Mouse (Mus musculus) limb, embryonic 12.5 days (tissue): ENCODE results near the gene Nudt2. TPM values are rescaled to one million over a fixed set of nuclear protein-coding genes. Genes with fewer than 3 reads are reported as not detected.

Experiments
- ATAC-seq: fragments of 200-750 bp; cut with Nextera tagmentation; 2 replicates; pipeline ENCODE4 v1.8.0; 2017; ENCODE audit warnings: low read depth, moderate TSS enrichment; ENCODE audit not compliant: insufficient number of reproducible peaks, insufficient read depth, low FRiP score, low TSS enrichment
- H3K27ac ChIP-seq: fragments of 300-500 bp; sonication (generic); 2 replicates; pipeline ENCODE4 v1.5.1; 2016; ENCODE audit warnings: mild to moderate bottlenecking, moderate library complexity
- H3K27me3 ChIP-seq: fragments of 300-500 bp; sonication (generic); 2 replicates; pipeline ENCODE4 v1.6.1; 2016; ENCODE audit warnings: mild to moderate bottlenecking, moderate library complexity
- H3K36me3 ChIP-seq: fragments of 300-500 bp; sonication (generic); 2 replicates; pipeline ENCODE4 v1.6.1; 2016; ENCODE audit warnings: mild to moderate bottlenecking, moderate library complexity
- H3K4me1 ChIP-seq: fragments of 300-500 bp; sonication (generic); replicated peaks from 2 replicates; pipeline ENCODE4 v1.6.1; 2016
- H3K4me2 ChIP-seq: fragments of 300-500 bp; sonication (generic); 2 replicates; pipeline ENCODE4 v1.6.1; 2016; ENCODE audit warnings: mild to moderate bottlenecking, moderate library complexity
- H3K4me3 ChIP-seq: fragments of 300-500 bp; sonication (generic); replicated peaks from 2 replicates; pipeline ENCODE4 v1.5.1; 2016; ENCODE audit warnings: mild to moderate bottlenecking
- H3K9ac ChIP-seq: fragments of 300-500 bp; sonication (generic); replicated peaks from 2 replicates; pipeline ENCODE4 v1.6.1; 2016; ENCODE audit warnings: mild to moderate bottlenecking, moderate library complexity
- H3K9me3 ChIP-seq: fragments of 300-500 bp; sonication (generic); 2 replicates; pipeline ENCODE4 v1.6.1; 2016; ENCODE audit warnings: mild to moderate bottlenecking, moderate library complexity
- WGBS: fragments of 180-500 bp; shearing (Covaris S2); methylation state at CpG from one replicate; pipeline ENCODE4 v1.1.7; 2016; 5-methylcytosine and 5-hydroxymethylcytosine counted together
- polyA plus RNA-seq: library from polyadenylated mRNA; unstranded; fragments of >200 nt; fragmentation: Nextera tagmentation; extraction: Ambion mirVana; gene quantifications from 2 replicates; pipeline ENCODE4 v1.2.1, GENCODE M21; 2016

Gene Nudt2
- polyA plus RNA-seq, 1 experiment from 2014 or later: 49.9 TPM

GRCm38 (mm10) chr4:41495076-41495475 is 30.1 kb downstream of the Nudt2 start:
- peaks cover 73% of the 10 kb centered on the region for H3K27me3 ChIP-seq
- WGBS: 83% methylated on average over 4 of the region's 4 CpGs
- no peak for ATAC-seq

GRCm38 (mm10) chr4:41495850-41496249 is 30.9 kb downstream of the Nudt2 start:
- H3K4me1 ChIP-seq: peaks cover 20% of the 10 kb centered on the region
- no peaks in the 10 kb centered on the region for H3K36me3 ChIP-seq
- no peak overlapping the region for H3K27ac ChIP-seq
- WGBS: 86% methylated on average over 11 of the region's 11 CpGs
- no peaks in the 10 kb centered on the region for H3K9me3 ChIP-seq
- ATAC-seq: no peak
- peaks cover 81% of the 10 kb centered on the region for H3K27me3 ChIP-seq
- H3K9ac ChIP-seq: no peak overlapping the region
- no peak overlapping the region for H3K4me2 ChIP-seq
- H3K4me3 ChIP-seq: no peak overlapping the region

More at GRCm38 (mm10) chr4:41495076-41495475, 30.1 kb downstream of the Nudt2 start:
- Histone ChIP-seq H3K36me3 (no peaks in the 10 kb centered on the region), H3K9me3 (no peaks in the 10 kb centered on the region), H3K4me3 (no peak overlapping the region), H3K4me1 (peaks cover 20% of the 10 kb centered on the region), H3K9ac (no peak overlapping the region), H3K27ac (no peak overlapping the region), H3K4me2 (no peak overlapping the region)

GRCm38 (mm10) chr4:41497046-41497445 is 32.1 kb downstream of the Nudt2 start:
- ATAC-seq: no peak
- Histone ChIP-seq H3K4me1 (peaks cover 26% of the 10 kb centered on the region), H3K27ac (no peak overlapping the region), H3K9me3 (no peaks in the 10 kb centered on the region), H3K4me2 (no peak overlapping the region), H3K36me3 (no peaks in the 10 kb centered on the region), H3K27me3 (peaks cover 93% of the 10 kb centered on the region), H3K9ac (no peak overlapping the region), H3K4me3 (no peak overlapping the region; the same call in 1 of the 2 replicates)
- 53% methylated on average over 5 of the region's 5 CpGs for WGBS

- no peak for ATAC-seq
- Histone ChIP-seq H3K27me3 (peaks cover 98% of the 10 kb centered on the region), H3K4me3 (peak overlapping the region; percentile 38), H3K4me1 (peaks cover 31% of the 10 kb centered on the region), H3K27ac (no peak overlapping the region), H3K36me3 (no peaks in the 10 kb centered on the region), H3K9ac (no peak overlapping the region; the same call in 1 of the 2 replicates), H3K9me3 (no peaks in the 10 kb centered on the region), H3K4me2 (peak overlapping the region; percentile 67)
- 1% methylated on average over 34 of the region's 34 CpGs for WGBS
Measured at GRCm38 (mm10) chr4:41497579-41497978, 32.6 kb downstream of the Nudt2 start.

GRCm38 (mm10) chr4:41497995-41498845 is 33.3 kb downstream of the Nudt2 start:
- Histone ChIP-seq H3K9ac (no peak overlapping the region; the same call in 1 of the 2 replicates), H3K9me3 (no peaks in the 10 kb centered on the region), H3K27ac (no peak overlapping the region), H3K36me3 (no peaks in the 10 kb centered on the region), H3K4me3 (peak overlapping the region; percentile 38), H3K4me1 (peaks cover 32% of the 10 kb centered on the region), H3K4me2 (peak overlapping the region; percentile 67), H3K27me3 (peaks cover 99% of the 10 kb centered on the region)
- 4% methylated on average over 72 of the region's 72 CpGs for WGBS
- no peak for ATAC-seq

- ATAC-seq: no peak
- Histone ChIP-seq H3K4me2 (peak overlapping the region; percentile 67), H3K27ac (no peak overlapping the region), H3K4me3 (peak overlapping the region; percentile 38), H3K27me3 (peaks cover 93% of the 10 kb centered on the region), H3K9me3 (no peaks in the 10 kb centered on the region), H3K9ac (no peak overlapping the region), H3K4me1 (peaks cover 32% of the 10 kb centered on the region), H3K36me3 (no peaks in the 10 kb centered on the region)
- 2% methylated on average over 43 of the region's 43 CpGs for WGBS
Measured at GRCm38 (mm10) chr4:41498921-41499391, 34.0 kb downstream of the Nudt2 start.

- H3K36me3 ChIP-seq: no peaks in the 10 kb centered on the region
- H3K9ac ChIP-seq: no peak overlapping the region
- no peak overlapping the region for H3K4me2 ChIP-seq
- H3K27ac ChIP-seq: no peak overlapping the region
- ATAC-seq: no peak
- WGBS: 61% methylated on average over 8 of the region's 8 CpGs
- H3K27me3 ChIP-seq: peaks cover 87% of the 10 kb centered on the region
- H3K4me1 ChIP-seq: peaks cover 32% of the 10 kb centered on the region
- no peaks in the 10 kb centered on the region for H3K9me3 ChIP-seq
- H3K4me3 ChIP-seq: no peak overlapping the region
Measured at GRCm38 (mm10) chr4:41499619-41500018, 34.7 kb downstream of the Nudt2 start.

- Histone ChIP-seq H3K4me3 (no peak overlapping the region), H3K4me2 (no peak overlapping the region), H3K4me1 (peaks cover 32% of the 10 kb centered on the region), H3K36me3 (no peaks in the 10 kb centered on the region), H3K27me3 (peaks cover 76% of the 10 kb centered on the region), H3K9me3 (no peaks in the 10 kb centered on the region), H3K9ac (no peak overlapping the region), H3K27ac (no peak overlapping the region)
- 68% methylated on average over 4 of the region's 4 CpGs for WGBS
- no peak for ATAC-seq
Measured at GRCm38 (mm10) chr4:41500787-41501186, 35.8 kb downstream of the Nudt2 start.

GRCm38 (mm10) chr4:41502171-41502940 is 37.4 kb downstream of the Nudt2 start:
- Histone ChIP-seq H3K4me2 (peak overlapping the region; percentile 65), H3K9me3 (no peaks in the 10 kb centered on the region), H3K36me3 (no peaks in the 10 kb centered on the region), H3K4me3 (peak overlapping the region; percentile 37), H3K27ac (no peak overlapping the region; the same call in 1 of the 2 replicates), H3K9ac (peak overlapping the region; percentile 45; the same call in 1 of the 2 replicates), H3K4me1 (peaks cover 40% of the 10 kb centered on the region), H3K27me3 (peaks cover 65% of the 10 kb centered on the region)
- 8% methylated on average over 20 of the region's 20 CpGs for WGBS
- peak; percentile 33 for ATAC-seq

- Histone ChIP-seq H3K9ac (peak within 1 kb of the TSS; percentile 45; the same call in 1 of the 2 replicates), H3K4me3 (peak within 1 kb of the TSS; percentile 37), H3K27me3 (peaks cover 61% of the 10 kb centered on the region), H3K27ac (no peak within 1 kb of the TSS; the same call in 1 of the 2 replicates), H3K4me1 (peaks cover 38% of the 10 kb centered on the region), H3K9me3 (no peaks in the 10 kb centered on the region), H3K36me3 (no peaks in the 10 kb centered on the region), H3K4me2 (peak within 1 kb of the TSS; percentile 65)
- ATAC-seq: peak; percentile 86
- 2% methylated on average over 18 of the region's 18 CpGs for WGBS
Measured at GRCm38 (mm10) chr4:41502986-41503412, 38.0 kb downstream of the Nudt2 start, which contains the start of gene AI464131. TSS of gene AI464131 (minus strand) at chr4:41503076.

- H3K4me3 ChIP-seq: no peak overlapping the region
- H3K36me3 ChIP-seq: no peaks in the 10 kb centered on the region
- peaks cover 61% of the 10 kb centered on the region for H3K27me3 ChIP-seq
- no peak overlapping the region for H3K9ac ChIP-seq
- H3K27ac ChIP-seq: no peak overlapping the region
- no peaks in the 10 kb centered on the region for H3K9me3 ChIP-seq
- 78% methylated on average over 5 of the region's 5 CpGs for WGBS
- H3K4me1 ChIP-seq: peaks cover 24% of the 10 kb centered on the region
- no peak overlapping the region for H3K4me2 ChIP-seq
- no peak for ATAC-seq
Measured at GRCm38 (mm10) chr4:41504325-41504724, 39.4 kb downstream of the Nudt2 start.
